Mouse (Mus musculus) skeletal muscle tissue, adult 2 months (tissue): Measurements from ENCODE around the gene Stx2.

Experiments
- DNase-seq: peaks from one replicate; pipeline ENCODE4 v3.0.0-alpha.2; 2012; ENCODE audit warnings: low read depth, low spot score

Gene Stx2

DNA sequence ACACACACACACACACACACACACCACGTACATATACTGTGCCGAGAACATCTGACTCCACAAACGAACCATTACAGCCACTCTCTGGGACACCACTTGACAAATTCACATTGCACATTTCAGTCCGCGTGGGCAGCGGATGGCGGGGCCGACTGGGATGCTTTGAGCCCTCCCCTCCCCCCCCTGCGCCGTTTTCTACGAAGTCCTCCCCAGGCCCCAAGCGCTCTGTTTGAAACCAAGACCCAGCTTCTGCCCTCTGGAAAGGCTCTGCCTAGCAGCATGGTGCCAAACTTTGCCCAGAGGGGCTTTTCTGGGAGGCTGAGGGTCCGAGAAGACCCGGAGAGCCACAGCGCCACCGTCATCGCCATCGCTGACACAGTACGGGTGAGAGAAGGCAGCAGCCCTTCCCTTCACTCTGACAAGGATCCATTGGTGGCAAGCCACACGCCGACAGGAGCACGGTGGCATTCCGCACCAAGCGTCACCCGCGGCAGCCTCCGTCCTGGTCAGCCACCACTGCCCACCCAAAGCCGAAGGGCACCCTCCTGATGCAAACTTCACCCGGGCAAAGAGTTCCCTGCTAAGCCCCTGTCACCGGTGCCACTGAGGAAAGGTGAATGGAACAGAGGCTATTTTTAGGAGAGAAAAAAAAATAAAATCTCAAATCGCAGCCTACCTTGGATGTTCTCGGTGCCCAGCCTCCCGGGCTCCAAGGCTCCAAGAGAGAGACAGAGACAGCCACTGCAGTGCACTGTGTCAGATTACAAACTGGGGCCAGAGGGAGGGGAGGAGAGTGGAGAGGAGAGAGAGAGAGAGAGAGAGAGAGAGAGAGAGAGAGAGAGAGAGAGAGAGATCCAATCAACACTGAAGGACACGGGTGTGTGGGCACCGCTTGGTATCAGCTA lies 55.8 kb downstream of the Stx2 start:
- no peak for DNase-seq

DNA sequence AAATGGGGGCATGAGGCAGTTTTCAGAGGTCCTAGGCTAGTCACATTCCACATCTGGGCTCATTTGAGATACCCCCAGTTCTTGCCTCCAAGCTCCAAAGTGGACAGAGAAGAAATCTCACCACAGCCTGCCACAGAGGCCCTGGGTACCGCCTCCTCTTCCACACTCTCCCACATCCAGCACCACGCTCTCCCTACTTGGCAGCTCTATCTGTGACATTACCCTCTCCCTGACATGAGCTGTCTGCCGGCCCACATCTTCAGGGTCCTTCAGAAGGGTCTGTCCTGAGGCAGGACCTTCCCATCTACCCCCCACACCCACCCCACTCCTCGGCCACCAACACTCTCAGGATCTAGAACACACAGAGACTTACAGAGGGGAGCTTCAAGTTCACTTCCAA lies 56.9 kb downstream of the Stx2 start:
- DNase-seq = no peak

DNA sequence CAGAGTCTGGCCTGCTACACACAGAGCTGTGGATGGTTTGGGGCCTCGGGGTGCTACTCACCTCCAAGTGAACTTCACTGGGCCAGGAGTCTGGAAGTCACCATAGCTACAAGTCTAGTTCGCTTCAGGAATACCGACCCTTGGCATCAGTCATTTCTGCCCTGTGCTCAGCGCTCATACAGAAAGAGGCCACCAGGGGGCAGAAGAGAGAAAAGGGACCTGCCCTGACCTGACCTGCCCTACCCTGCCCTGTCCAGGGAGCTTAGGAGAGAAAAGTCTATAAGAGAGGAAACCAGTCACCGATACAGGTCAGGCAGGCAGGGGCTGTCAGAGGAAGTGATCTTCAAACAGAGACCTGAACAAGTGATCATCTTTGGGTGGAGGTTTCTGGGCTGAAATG lies 61.3 kb downstream of the Stx2 start:
- no peak for DNase-seq

DNA sequence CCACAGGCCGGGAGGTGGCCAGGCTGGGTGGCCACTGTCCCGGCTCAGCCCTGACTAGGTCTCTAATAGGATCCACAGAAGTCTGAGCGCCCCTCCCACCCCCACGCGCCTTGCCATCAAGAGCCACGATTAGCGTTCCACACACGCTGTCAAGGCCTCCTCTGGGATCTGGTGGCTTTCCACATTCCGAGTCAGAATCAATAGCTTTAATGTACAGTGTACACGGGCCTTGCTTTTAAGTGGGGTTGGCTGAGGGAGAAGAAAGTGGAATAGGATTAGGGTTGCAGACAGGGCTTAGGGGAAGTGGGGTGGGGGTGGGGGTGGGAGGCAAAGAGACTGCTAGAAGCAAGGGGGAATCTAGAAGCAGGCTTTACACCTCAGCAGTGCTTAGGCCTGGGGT lies 67.9 kb downstream of the Stx2 start:
- no peak for DNase-seq

DNA sequence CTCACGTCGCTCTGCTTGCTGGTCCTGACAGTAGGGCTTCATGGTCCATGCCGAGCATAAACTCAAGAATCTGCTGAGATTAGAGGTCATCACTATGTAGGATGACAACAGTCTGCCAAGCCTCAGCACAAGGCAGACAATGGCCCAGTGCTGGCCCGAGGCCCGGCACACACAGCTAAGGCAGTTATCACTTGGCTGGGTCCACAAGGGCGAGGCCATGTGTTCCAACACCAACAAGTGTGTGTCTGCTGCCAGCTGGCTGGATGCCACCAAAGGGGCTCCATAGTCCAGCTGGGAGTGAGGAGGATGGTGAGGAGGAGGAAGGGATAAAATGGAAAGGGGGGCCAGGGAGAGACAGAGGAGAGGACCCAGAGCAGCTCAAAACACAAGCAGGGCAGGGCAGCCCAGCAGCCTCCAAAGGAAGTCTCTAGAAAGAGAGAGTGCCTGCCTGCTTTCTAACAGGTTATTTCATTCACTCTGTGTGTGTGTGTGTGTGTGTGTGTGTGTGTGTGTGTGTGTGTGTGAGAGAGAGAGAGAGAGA lies 72.9 kb downstream of the Stx2 start:
- DNase-seq = no peak
